Mouse (Mus musculus): ENCODE measurements around the gene Lpin3. TPM values are rescaled to one million over a fixed set of nuclear protein-coding genes. Genes with fewer than 3 reads are reported as not detected.
A peak's percentile ranks its signal among the peaks of the same experiment; 100 is the strongest.

Gene Lpin3
- polyA plus RNA-seq (2012; ENCODE audit: insufficient read depth, low replicate concordance), result not detected in 2 replicates

GRCm38 (mm10) chr2:160880453-160881195, at the start of gene Lpin3:
TSS of gene Lpin3 (plus strand) at chr2:160880670.
- H3K36me3 ChIP-seq (replicated peaks; ENCODE audit: low read length), result no peaks in the 10 kb centered on the region
- peaks cover 16% of the 10 kb centered on the region; the same call in 1 of the 2 replicates for H3K9me3 ChIP-seq
- peak within 1 kb of the TSS; percentile 19 for H3K4me3 ChIP-seq (replicated peaks)
- no peak for TF ChIP-seq FLI1 (IDR thresholded peaks at IDR 0.05; ENCODE audit: low read length)
- no peak for TF ChIP-seq GATA1 (IDR thresholded peaks at IDR 0.05; ENCODE audit: borderline replicate concordance, low read length)
- H3K27me3 ChIP-seq (replicated peaks), result peaks cover 25% of the 10 kb centered on the region
- peaks cover 29% of the 10 kb centered on the region for H3K4me1 ChIP-seq

- Histone ChIP-seq H3K27me3 (replicated peaks) (no peaks in the 10 kb centered on the region), H3K36me3 (replicated peaks; ENCODE audit: low read length) (no peaks in the 10 kb centered on the region), H3K9me3 (no peaks in the 10 kb centered on the region), H3K4me3 (replicated peaks) (no peak overlapping the region), H3K4me1 (no peaks in the 10 kb centered on the region)
- TF ChIP-seq GATA1 (IDR thresholded peaks at IDR 0.05; ENCODE audit: borderline replicate concordance, low read length) (no peak), FLI1 (IDR thresholded peaks at IDR 0.05; ENCODE audit: low read length) (no peak)
Measured at GRCm38 (mm10) chr2:160840838-160841237, 39.6 kb upstream of the Lpin3 start.

GRCm38 (mm10) chr2:160847664-160848063, 32.8 kb upstream of the Lpin3 start:
- Histone ChIP-seq H3K9me3 (peaks cover 6% of the 10 kb centered on the region; the same call in 1 of the 2 replicates), H3K4me3 (replicated peaks) (no peak overlapping the region), H3K36me3 (replicated peaks; ENCODE audit: low read length) (no peaks in the 10 kb centered on the region), H3K4me1 (no peaks in the 10 kb centered on the region), H3K27me3 (replicated peaks) (peaks cover 4% of the 10 kb centered on the region)
- TF ChIP-seq FLI1 (IDR thresholded peaks at IDR 0.05; ENCODE audit: low read length) (no peak), GATA1 (IDR thresholded peaks at IDR 0.05; ENCODE audit: borderline replicate concordance, low read length) (no peak)

- peaks cover 4% of the 10 kb centered on the region for H3K27me3 ChIP-seq (replicated peaks)
- no peaks in the 10 kb centered on the region for H3K4me1 ChIP-seq
- no peak overlapping the region for H3K4me3 ChIP-seq (replicated peaks)
- no peak for TF ChIP-seq FLI1 (IDR thresholded peaks at IDR 0.05; ENCODE audit: low read length)
- TF ChIP-seq GATA1 (IDR thresholded peaks at IDR 0.05; ENCODE audit: borderline replicate concordance, low read length), result no peak
- no peaks in the 10 kb centered on the region for H3K36me3 ChIP-seq (replicated peaks; ENCODE audit: low read length)
- peaks cover 6% of the 10 kb centered on the region; the same call in 1 of the 2 replicates for H3K9me3 ChIP-seq
Measured at GRCm38 (mm10) chr2:160848186-160848585, 32.3 kb upstream of the Lpin3 start.

GRCm38 (mm10) chr2:160849617-160850240, 30.7 kb upstream of the Lpin3 start:
- no peak for TF ChIP-seq FLI1 (IDR thresholded peaks at IDR 0.05; ENCODE audit: low read length)
- TF ChIP-seq GATA1 (IDR thresholded peaks at IDR 0.05; ENCODE audit: borderline replicate concordance, low read length), result no peak
- Histone ChIP-seq H3K4me3 (replicated peaks) (no peak overlapping the region), H3K9me3 (peaks cover 6% of the 10 kb centered on the region; the same call in 1 of the 2 replicates), H3K36me3 (replicated peaks; ENCODE audit: low read length) (no peaks in the 10 kb centered on the region), H3K4me1 (no peaks in the 10 kb centered on the region), H3K27me3 (replicated peaks) (peaks cover 7% of the 10 kb centered on the region)

GRCm38 (mm10) chr2:160850360-160850759, 30.1 kb upstream of the Lpin3 start:
- H3K4me3 ChIP-seq (replicated peaks), result no peak overlapping the region
- no peaks in the 10 kb centered on the region for H3K4me1 ChIP-seq
- no peaks in the 10 kb centered on the region for H3K36me3 ChIP-seq (replicated peaks; ENCODE audit: low read length)
- TF ChIP-seq GATA1 (IDR thresholded peaks at IDR 0.05; ENCODE audit: borderline replicate concordance, low read length), result no peak
- no peak for TF ChIP-seq FLI1 (IDR thresholded peaks at IDR 0.05; ENCODE audit: low read length)
- H3K27me3 ChIP-seq (replicated peaks), result peaks cover 7% of the 10 kb centered on the region
- H3K9me3 ChIP-seq, result peaks cover 6% of the 10 kb centered on the region; the same call in 1 of the 2 replicates

- no peak overlapping the region for H3K4me3 ChIP-seq (replicated peaks)
- H3K36me3 ChIP-seq (replicated peaks; ENCODE audit: low read length), result no peaks in the 10 kb centered on the region
- H3K9me3 ChIP-seq, result peaks cover 9% of the 10 kb centered on the region
- no peaks in the 10 kb centered on the region for H3K4me1 ChIP-seq
- peaks cover 25% of the 10 kb centered on the region for H3K27me3 ChIP-seq (replicated peaks)
- no peak for TF ChIP-seq GATA1 (IDR thresholded peaks at IDR 0.05; ENCODE audit: borderline replicate concordance, low read length)
- TF ChIP-seq FLI1 (IDR thresholded peaks at IDR 0.05; ENCODE audit: low read length), result no peak
Measured at GRCm38 (mm10) chr2:160854687-160855086, 25.8 kb upstream of the Lpin3 start.

- peaks cover 3% of the 10 kb centered on the region for H3K9me3 ChIP-seq
- TF ChIP-seq GATA1 (IDR thresholded peaks at IDR 0.05; ENCODE audit: borderline replicate concordance, low read length) (no peak), FLI1 (IDR thresholded peaks at IDR 0.05; ENCODE audit: low read length) (no peak)
- peaks cover 7% of the 10 kb centered on the region for H3K4me1 ChIP-seq
- no peaks in the 10 kb centered on the region for H3K36me3 ChIP-seq (replicated peaks; ENCODE audit: low read length)
- peaks cover 34% of the 10 kb centered on the region for H3K27me3 ChIP-seq (replicated peaks)
- no peak overlapping the region for H3K4me3 ChIP-seq (replicated peaks)
Measured at GRCm38 (mm10) chr2:160856359-160857102, 23.9 kb upstream of the Lpin3 start.

- H3K4me3 ChIP-seq (replicated peaks), result no peak overlapping the region
- TF ChIP-seq FLI1 (IDR thresholded peaks at IDR 0.05; ENCODE audit: low read length) (no peak), GATA1 (IDR thresholded peaks at IDR 0.05; ENCODE audit: borderline replicate concordance, low read length) (no peak; the same call in 2 of the 3 replicates)
- peaks cover 49% of the 10 kb centered on the region for H3K27me3 ChIP-seq (replicated peaks)
- H3K9me3 ChIP-seq, result peaks cover 3% of the 10 kb centered on the region
- no peaks in the 10 kb centered on the region for H3K36me3 ChIP-seq (replicated peaks; ENCODE audit: low read length)
- peaks cover 7% of the 10 kb centered on the region for H3K4me1 ChIP-seq
Measured at GRCm38 (mm10) chr2:160860363-160860762, 20.1 kb upstream of the Lpin3 start.

Data from megakaryocyte, embryonic 14.5 days (primary cell).